Mouse (Mus musculus): Measurements from ENCODE around the gene Psme4.

Psme4 gene

DNA sequence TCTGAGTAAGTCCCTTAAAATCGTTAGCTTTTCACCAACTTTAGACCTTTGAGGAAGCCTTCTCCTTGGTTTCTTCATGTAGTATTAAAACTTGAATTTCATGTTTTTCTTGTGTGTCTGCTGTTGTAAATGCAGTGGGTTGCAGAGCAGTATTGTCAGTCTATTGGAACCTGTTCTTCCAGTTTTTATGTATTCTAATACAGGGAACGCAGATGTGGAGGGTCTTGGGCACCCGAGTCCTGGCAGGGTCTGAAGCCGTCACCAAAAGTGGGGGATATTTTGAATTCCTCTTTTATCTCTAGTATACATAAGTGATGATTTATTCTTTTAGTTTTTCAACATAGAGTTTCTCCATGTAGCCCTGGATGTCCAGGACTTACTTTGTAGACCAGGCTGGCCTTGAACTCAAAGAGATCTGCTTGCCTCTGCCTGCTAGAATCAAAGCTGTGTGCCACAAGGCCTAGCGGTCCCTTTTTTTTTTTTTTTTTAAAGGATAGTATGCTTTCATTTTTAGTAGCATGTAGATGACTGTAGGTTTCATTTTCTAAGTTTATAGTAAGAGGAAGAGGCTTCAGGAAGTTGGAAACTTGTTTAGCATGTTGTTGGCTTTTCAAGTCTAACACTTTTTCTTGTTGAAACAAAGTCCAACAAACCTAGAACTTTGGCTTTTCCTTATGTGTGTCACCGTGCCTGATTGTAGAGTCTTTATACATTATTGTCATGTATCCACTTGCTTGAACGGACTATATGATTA is 14.9 kb downstream of the Psme4 start:
- DNase-seq (ENCODE audit: low spot score) = no peak

DNA sequence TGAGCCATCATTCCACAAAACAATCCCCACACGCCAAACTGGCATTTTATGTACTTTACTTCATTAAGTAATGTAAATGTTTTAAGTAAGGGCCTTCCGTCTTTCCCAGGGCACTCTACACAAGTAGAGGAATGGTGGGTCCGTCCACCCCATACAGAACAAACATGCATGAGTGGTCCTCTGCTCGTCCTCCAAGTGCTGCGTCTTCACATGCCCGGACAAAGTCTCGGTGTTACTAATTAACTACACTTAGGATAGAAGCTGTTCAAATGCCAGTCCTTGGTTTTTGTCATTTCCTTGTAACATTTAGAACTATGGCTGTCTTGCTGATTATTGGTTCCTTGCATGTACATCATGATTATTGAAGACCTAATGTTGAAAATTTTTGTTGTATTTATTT is 21.2 kb downstream of the Psme4 start:
- DNase-seq (ENCODE audit: low spot score) = no peak

DNA sequence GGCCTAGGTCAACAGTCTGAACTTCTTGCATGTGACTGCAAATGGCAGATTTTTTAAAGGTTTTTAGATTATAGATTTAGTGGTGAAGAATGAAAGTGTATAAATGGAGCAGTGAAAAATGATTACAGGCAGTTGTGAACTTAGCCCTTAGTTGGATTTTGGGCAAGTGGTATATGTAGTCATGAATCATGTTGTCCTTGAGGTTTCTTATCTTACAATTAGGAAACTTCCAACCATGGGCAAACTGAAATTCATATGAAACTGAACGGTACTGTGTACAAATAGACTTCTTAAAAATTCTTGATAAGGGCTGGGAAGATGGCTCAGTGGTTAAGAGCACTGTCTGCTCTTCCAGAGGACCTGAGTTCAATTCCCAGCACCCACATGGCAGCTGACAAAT is 22.2 kb downstream of the Psme4 start:
- no peak for DNase-seq (ENCODE audit: low spot score)

DNA sequence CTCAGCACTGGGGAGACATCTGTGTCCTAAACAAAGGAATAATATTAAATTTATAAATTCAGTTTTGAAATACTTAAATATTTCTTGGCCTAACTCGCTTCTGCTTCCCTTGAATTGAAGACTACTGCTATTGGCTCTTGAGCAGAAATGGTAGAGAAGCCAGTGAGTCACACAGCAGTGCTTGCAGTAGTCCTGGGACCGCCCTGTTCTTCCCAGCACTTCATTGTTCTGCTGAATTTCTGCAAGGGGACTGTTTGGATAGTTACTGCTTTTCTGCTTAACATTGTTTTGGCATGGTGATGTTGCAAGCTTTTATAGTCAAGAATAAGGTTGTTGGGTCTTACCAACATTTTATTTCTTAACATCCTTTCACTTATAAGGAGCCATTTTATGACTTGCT is 25.7 kb downstream of the Psme4 start:
- no peak for DNase-seq (ENCODE audit: low spot score)

DNA sequence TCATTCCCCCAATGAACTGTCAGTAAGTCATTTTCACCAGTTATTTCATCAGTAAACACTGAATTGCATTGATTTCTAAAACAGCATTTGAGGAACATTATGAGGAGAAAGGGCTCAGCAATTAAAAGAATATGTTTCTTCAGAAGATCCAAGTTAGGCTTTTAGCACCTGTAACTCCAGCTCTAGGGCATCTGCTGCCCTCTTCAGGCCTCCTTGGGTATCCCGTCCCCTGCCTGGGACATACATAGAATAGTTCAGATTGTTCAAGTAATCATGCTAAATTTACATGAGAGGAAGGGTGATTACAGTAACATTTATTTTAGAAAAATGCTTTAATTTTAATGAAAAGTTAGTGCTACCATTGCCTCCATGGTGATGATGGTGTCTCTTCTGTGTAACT is 28.0 kb downstream of the Psme4 start:
- DNase-seq (ENCODE audit: low spot score) = peak; percentile 37

DNA sequence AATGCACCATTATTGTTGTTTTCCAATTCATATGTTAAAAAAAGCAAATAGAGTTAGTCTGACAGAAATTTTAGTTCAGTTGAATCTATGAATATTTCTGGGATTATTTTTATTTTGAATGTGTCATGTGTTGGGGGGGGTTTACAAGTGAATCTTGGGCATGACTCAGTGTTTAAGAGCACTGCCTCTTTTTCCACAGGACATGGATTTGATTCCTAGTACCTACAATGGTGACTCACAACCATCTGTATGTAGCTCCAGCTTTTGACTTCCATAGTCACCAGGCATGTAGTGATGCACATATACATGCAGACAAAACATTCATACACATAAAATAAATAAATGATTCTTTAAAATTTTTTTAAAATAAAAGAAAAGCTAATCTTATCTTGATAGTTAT is 28.6 kb downstream of the Psme4 start:
- no peak for DNase-seq (ENCODE audit: low spot score)

DNA sequence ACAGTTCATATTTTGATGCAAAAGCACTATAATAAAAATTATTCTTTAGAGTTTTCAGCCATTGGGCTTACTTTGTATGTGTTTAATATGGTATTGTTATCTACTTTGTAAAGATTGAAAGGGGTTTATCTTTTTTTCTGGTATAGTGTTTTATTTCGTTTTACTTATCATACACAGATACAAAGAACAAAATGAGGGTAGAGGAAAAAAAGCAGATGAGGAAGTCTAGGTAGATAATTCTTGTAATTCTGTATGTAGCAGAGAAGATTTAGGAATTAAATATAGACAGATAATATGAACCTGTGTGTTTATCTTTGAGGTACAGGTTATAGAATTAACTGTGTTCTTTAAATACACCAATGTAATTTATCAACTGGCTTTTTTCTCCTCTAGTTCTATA is 30.9 kb downstream of the Psme4 start:
- no peak for DNase-seq (ENCODE audit: low spot score)

DNA sequence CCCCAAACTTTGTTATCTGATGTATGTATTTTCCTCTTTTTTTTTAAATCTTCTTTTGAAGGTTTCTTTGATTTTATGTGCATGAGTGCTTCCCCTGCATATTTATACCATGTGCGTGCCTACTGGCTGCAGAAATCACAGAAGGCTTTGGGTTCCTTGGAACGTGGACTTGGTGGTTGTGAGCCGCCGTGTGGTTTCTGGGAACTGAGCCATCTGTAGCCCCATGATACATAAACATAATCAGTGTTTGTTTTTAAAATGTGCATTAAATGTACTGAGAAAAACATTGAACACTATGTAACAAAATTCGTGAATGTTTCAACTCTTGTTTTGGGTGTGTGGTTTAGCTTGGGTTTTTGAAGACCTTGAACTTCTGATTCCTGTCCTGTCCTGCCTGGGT is 49.6 kb downstream of the Psme4 start:
- DNase-seq (ENCODE audit: low spot score) = no peak

DNA sequence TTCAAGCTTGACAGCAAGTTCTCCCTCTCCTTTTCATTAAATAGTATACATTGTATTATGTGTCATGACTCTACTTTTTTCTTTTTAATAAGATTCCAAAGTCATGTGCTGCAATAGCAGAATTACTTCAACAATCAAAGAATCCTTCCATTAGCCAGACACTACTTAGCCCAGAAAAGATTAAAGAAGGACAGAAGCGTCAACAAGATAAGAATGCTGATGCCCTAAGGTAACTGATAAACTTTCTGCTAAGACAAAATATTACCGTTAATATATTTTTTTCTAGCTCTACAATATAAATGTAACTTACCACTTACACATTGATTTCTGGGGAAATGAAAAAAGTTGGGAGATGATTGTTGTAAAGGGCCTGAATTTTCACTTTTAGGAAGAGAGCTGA is 67.3 kb downstream of the Psme4 start:
- DNase-seq (ENCODE audit: low spot score) = no peak

DNA sequence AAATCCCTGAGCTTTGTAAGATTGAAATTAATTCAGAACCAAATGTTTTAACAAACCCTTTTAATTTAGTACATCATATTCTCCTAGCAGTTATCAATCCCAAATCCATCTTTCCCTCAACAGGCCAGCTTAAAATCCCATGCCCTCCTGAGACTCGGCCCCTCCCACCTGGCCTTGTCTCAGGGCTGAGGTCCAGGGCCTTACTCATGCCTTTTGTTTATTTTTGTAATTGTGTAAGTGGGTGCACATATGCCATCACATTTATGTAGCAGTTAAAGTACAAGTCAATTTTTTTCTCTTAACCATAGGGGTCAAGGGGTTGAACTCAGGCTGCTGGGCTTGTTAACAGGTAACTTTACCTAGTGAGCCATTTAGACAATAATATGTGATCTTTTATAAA is 72.8 kb downstream of the Psme4 start:
- DNase-seq (ENCODE audit: low spot score) = peak; percentile 48

DNA sequence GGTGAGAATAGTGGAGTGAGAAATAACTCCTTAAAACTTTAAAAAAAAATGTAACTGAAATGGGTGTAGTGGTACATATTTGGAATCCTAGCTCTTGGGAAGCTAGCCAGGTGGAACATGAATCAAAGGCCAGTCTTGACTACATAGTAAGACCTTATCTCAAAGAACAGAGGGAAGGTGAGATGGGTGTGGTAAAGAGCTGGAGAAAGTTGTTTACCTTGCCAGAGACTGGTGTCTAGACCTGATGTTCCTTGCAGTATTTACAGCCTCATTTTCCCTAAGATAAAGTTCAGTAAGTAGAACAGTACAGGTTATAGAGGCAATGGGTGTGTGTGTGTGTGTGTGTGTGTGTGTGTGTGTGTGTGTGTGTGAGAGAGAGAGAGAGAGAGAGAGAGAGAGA is 100.9 kb downstream of the Psme4 start:
- DNase-seq (ENCODE audit: low spot score) = no peak

DNA sequence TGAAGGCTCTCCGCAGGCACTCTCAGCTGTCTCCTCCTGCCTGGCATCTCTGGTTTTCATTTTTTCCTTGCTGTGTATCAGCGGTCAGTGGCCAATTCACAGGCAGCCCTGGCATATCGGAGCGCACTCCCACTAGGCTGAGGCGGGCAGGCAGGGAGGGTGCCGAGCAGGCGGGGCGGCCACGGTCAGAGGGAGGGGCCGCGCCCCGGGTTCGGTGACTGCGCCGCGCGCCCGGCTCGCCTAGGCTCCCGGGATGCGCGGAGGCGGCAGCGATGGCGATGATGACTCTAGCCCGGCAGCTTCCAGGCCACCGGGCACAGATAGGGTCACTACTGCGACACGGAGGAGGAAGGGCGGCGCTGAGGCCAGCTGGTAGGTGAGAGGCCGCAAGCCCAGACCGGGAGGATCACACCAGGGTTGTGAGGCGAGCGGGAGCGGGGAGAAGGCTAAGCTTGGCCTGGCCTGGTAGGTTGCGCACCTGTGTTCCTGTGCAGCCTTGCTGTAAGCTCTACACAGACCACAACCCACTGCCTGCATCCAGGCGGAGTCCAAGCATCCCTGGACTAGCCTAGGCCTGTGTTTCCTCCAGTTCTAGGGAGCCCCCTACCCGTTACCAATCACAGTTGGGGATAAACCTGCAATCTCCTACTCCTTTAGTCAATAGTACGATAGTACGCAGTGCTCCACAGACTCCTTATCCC is 113.8 kb downstream of the Psme4 start, which contains the start of the genes Gpr75 and Asb3:
TSS of gene Gpr75 (plus strand) at position 188 of the 701 bp plus-strand sequence.
TSS of gene Asb3 (plus strand) at position 246 of the 701 bp plus-strand sequence.
- no peak for DNase-seq (ENCODE audit: low spot score)

DNA sequence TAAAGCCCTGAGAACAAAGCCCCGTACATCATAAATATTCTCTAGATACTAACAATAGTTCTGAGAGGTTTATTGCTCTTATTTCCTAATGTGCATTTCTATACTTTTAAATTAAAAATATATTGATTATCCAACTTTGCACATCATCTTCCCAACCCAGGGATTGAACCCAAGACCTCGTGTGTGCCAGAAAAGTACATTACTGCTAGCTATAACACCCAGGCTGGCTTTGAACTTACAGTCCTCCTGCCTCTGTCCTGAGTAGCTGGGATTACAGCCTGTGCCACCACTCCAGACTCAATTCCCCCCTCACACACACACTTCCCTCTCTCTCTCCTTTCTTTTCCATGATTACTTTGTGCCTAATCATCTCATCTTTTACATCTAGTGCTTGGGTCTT is 116.6 kb downstream of the Psme4 start:
- DNase-seq (ENCODE audit: low spot score) = no peak

DNA sequence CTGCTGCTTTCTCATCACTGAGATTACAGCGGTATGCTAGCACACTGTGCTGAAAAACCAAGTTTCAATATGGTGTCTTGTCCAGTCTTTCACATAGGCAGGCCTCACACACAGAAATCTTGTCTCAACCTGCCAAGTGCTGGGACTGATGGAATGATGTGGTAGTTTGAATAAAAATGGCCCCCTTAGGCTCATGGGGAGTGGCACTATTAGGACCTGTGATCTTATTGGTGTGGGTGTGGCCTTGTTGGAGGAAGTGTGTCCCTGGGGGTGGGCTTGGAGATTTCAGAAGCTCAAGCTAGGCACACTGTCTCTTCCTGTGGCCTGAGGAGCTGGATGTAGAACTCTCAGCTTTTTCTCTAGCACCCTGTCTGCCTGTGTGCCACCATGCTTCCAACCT is 124.7 kb downstream of the Psme4 start:
- no peak for DNase-seq (ENCODE audit: low spot score)

DNA sequence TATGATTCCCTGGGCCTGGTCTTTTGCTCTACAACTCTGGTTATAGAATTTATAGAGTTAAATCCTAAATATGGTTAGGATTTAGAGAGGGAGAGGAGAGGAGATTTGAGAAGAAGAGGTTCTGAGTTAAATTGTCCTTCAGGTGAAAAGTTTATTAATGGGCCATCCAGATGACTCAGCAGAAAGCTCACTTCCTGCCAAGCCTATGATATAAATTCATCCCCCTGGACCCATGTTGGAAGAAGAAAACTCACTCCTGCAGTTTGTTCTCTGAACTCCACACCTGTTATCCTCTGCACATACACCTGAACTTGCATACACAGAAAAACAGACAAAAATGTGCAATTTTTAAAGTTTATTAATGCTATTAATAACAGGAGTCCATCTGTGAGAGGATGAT is 127.8 kb downstream of the Psme4 start:
- DNase-seq (ENCODE audit: low spot score) = no peak

DNA sequence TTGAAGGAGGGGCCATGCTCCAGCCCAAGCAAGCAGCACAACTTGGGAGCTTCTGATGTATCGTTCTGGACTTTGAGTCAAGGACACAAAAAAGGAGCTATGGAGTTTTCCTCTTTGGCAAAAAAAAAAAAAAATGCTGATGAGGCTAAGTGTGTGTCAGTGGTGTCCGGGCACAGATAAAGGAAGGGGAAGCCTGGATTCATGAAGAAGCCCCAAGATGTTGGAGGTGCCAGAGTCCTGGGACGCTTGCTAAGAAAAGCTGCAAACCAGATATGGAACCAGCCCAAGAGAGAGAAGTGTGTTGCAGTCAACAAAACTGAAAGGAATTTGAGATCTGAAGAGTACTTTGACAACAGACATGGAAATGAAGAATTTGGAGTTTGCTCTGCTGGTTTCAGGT is 140.8 kb downstream of the Psme4 start:
- DNase-seq (ENCODE audit: low spot score) = no peak

DNA sequence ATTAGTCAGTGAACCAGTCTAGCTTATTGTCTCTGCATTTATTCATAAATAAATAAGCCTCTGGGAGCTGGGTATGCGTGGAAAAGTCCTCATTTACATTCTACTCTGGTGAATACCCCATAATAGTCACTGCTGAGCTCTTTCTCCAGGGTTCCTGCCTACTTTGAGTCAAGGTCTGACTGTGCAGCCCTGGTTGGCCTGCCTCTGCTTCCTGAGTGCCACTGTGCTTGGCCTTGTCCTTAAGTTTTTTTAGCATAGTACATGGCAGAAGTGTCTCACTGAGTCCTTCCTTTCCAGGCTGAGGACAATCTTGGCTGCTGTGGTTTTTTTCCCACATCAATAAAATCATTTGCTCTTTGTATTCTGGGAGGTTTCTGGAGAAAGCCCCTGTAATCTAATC is 149.1 kb downstream of the Psme4 start:
- no peak for DNase-seq (ENCODE audit: low spot score)

DNA sequence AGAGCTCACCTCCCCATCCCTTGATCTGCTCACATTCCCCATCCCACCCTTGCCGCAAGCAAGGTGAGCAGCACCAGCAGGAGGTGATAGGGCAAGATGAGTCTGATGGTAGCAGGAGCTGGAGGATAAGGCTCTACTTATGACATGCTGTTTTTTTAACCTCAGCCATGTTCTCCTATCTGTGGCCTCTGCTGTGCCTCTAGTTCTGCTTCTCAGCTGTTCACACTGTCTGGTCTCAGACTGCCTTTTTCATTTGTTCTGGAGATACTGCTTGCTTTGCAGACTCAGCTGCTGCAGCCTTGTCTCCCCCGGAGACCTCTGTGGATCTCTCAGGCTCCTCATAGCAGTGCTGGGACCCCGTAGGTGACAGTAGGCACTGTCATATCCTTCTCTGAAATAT is 151.8 kb downstream of the Psme4 start:
- DNase-seq (ENCODE audit: low spot score) = no peak

DNA sequence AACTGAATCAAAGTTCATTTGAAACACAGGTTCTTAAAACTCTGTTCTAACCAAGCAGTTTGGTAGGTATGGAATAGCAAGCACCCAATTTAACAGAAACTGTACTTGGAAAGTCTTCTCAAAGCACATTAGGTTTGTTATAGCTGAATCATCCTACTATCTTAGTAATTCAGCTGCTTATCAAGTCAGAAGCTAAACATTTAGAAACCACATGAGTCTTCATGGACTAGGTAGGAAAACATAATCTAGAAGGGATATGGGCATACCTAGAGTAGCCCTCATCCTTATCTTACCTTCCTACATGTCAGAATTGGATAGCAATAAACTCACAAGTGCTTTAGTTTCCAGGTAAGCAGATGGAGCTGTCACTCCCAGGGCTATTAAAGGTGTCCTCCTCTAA is 156.6 kb downstream of the Psme4 start:
- no peak for DNase-seq (ENCODE audit: low spot score)

DNA sequence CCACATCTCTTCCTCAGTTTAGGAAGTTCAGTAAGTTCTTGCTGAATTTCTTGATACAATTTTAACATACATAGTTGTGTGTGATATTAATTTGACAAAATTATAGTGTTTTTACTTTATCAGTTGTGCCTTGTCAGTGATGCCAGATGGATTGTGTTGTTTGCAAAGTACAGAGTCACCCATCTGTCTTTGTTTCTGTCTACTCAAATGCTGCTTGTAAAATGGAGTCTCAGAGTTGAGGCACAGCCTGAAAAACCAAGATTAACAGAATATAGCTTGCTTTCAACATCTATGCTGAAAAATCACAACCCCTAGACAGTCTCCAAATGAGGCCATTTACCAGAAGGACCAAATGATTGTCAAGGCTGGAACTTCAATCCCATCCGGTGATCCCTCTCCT is 157.0 kb downstream of the Psme4 start:
- no peak for DNase-seq (ENCODE audit: low spot score)
